Mouse (Mus musculus) spleen, adult 10 weeks (tissue): ENCODE data around the gene Tent4a. TPM values are rescaled to one million over a fixed set of nuclear protein-coding genes. Genes with fewer than 3 reads are reported as not detected.

Experiments used
- polyA plus RNA-seq: library from polyadenylated mRNA; stranded (reverse); fragments of 350-450 nt; fragmentation: Illumina TruSeq; extraction: RNeasy Lipid Tissue Mini Kit (QIAGEN cat#74804); gene quantifications from one replicate; pipeline ENCODE4 v1.2.3, GENCODE M21; 2015; ENCODE audit warnings: low replicate concordance; ENCODE audit not compliant: insufficient read depth

Gene Tent4a
- polyA plus RNA-seq, result 10.2 TPM

DNA sequence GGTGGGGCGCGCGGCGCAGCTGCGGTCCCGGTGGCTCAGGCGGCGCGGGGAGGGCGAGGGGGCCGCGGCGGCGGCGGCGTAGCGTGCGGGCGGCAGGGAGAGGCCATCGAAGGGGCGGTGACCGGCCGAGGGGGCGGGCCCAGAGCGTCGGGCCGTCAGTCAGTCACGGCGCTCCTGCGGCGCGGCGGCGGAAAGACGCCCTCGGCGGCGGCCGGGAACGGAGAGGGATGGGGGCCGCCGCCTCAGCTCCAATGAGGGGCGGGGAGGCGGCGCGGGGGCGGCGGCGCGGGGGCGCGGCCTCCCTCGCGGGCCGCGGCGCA lies at the start of gene Tent4a:
Tent4a (minus strand) TSS at position 284 of the 320 bp plus-strand sequence.

DNA sequence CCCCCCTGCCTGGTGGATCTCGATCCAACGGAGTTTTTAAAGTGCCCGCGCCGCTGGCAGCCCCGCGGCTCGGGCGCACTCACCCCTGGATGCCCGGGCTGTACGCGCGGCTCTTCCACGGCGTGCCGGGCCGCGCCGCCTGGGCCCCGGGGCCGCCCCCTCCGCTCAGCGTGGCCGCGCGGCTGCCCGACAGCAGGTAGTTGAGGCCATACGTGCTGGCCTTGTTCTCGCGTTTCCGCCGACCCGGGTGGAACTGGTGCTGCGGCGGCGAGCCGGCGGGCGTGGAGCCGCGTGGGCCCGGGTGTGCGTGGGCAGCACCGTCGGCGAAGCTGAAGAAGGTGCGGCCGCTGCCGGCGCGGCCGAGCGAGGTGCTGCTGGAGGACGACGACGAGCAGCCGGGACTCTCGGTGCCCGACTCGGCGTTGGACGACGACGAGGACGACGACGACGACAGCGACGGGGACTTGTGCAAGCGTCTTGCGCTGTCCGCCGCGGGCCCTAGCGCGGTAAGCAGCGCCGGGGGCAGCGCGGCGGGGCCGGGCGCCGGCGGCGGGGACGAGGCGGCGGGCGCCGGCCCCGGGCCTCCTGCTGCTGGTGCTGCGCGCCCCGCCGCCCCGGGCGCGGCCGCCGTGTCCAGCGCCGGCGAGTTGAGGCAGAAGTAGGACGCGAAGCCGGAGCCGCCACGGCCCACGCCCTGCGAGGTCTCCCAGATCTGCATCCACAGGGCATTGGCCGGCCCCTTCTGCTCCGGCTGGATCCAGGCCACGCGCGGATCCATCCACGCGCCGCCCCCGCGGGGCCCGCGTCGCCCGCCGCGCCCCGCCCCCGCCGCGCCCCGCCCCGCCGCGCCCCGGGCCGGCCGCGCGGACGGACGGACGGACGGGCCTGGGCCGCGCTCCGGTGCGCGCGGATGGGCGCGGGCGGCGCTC lies 748 bp downstream of the Tent4a start, which contains the start of gene Nsun2:
Nsun2 (plus strand) TSS at position 342 of the 929 bp plus-strand sequence.

Other genes starting within 250 kb of the Tent4a start
- gene Nsun2, start 871 bp downstream of the Tent4a start, polyA plus RNA-seq, result 92.3 TPM
- gene Srd5a1, start 76.8 kb upstream of the Tent4a start, polyA plus RNA-seq, result 0.69 TPM
- gene Ube2ql1, start 205.3 kb upstream of the Tent4a start, polyA plus RNA-seq, result not detected